Mouse (Mus musculus) hindbrain, postnatal 0 days (tissue): Measurements from ENCODE around the gene Kank2. TPM values are rescaled to one million over a fixed set of nuclear protein-coding genes. Genes with fewer than 3 reads are reported as not detected.
A peak's percentile ranks its signal among the peaks of the same experiment; 100 is the strongest.

Experiments used
- ATAC-seq: fragments of 200-750 bp; cut with Nextera tagmentation; 2 replicates; pipeline ENCODE4 v1.8.0; 2017; ENCODE audit warnings: mild to moderate bottlenecking, moderate TSS enrichment, moderate library complexity
- DNase-seq: peaks from one replicate; pipeline ENCODE4 v3.0.0-alpha.2; 2015; ENCODE audit warnings: low spot score
- H3K27ac ChIP-seq: fragments of 300-500 bp; sonication (generic); 2 replicates; pipeline ENCODE4 v1.5.1; 2014; ENCODE audit warnings: mild to moderate bottlenecking
- H3K27me3 ChIP-seq: fragments of 300-500 bp; sonication (generic); 2 replicates; pipeline ENCODE4 v1.6.1; 2014; ENCODE audit warnings: low read length, mixed read lengths; ENCODE audit not compliant: insufficient read depth
- H3K36me3 ChIP-seq: fragments of 300-500 bp; sonication (generic); 2 replicates; pipeline ENCODE4 v1.6.1; 2014; ENCODE audit warnings: low read length, mixed read lengths; ENCODE audit not compliant: insufficient read depth
- H3K4me1 ChIP-seq: fragments of 300-500 bp; sonication (generic); 2 replicates; pipeline ENCODE4 v1.6.1; 2014; ENCODE audit warnings: antibody characterized with exemption, low read length, mixed read lengths; ENCODE audit not compliant: insufficient read depth
- H3K4me2 ChIP-seq: fragments of 300-500 bp; sonication (generic); 2 replicates; pipeline ENCODE4 v1.6.1; 2014; ENCODE audit warnings: low read depth, mild to moderate bottlenecking, low read length, moderate library complexity, mixed read lengths
- H3K4me3 ChIP-seq: fragments of 300-500 bp; sonication (generic); 2 replicates; pipeline ENCODE4 v1.5.1; 2014; ENCODE audit warnings: low read length
- H3K9ac ChIP-seq: fragments of 300-500 bp; sonication (generic); replicated peaks from 2 replicates; pipeline ENCODE4 v1.6.1; 2014; ENCODE audit warnings: mild to moderate bottlenecking, low read length, moderate library complexity, mixed read lengths
- H3K9me3 ChIP-seq: fragments of 300-500 bp; sonication (generic); 2 replicates; pipeline ENCODE4 v1.6.1; 2016; ENCODE audit warnings: low read length, mixed read lengths
- CTCF ChIP-seq: IDR thresholded peaks from 2 replicates; pipeline ENCODE4 v1.5.1; 2016; ENCODE audit warnings: antibody characterized with exemption, control low read depth, low read depth
- WGBS: fragments of 180-500 bp; shearing (Covaris S2); extraction: QIAGEN DNeasy Blood & Tissue Kit; methylation state at CpG from one replicate; pipeline ENCODE4 v1.1.7; 2014; 5-methylcytosine and 5-hydroxymethylcytosine counted together
- polyA plus RNA-seq: library from polyadenylated mRNA; unstranded; fragments of >200 nt; fragmentation: Nextera tagmentation; extraction: Ambion mirVana; gene quantifications from 2 replicates; pipeline ENCODE4 v1.2.1, GENCODE M21; 2015
- total RNA-seq: library from RNA; depleted of rRNA; stranded (reverse); fragments of >200 nt; gene quantifications from 2 replicates; pipeline ENCODE4 v1.2.3, GENCODE M21; 2014

The Kank2 gene
- total and polyA plus RNA-seq, 2 experiments from 2014 or later, result 3.1 to 19.1 TPM

GRCm38 (mm10) chr9:21830461-21830850, 31.9 kb upstream of the Kank2 start:
- WGBS, result 71% methylated on average over 5 of the region's 5 CpGs
- no peak for TF ChIP-seq CTCF
- no peak overlapping the region for H3K4me2 ChIP-seq
- H3K9ac ChIP-seq, result no peak overlapping the region
- no peak overlapping the region for H3K27ac ChIP-seq
- H3K36me3 ChIP-seq, result no peaks in the 10 kb centered on the region
- H3K4me3 ChIP-seq, result no peak overlapping the region
- no peak for DNase-seq
- no peak for ATAC-seq
- no peaks in the 10 kb centered on the region for H3K27me3 ChIP-seq
- no peaks in the 10 kb centered on the region for H3K9me3 ChIP-seq
- no peaks in the 10 kb centered on the region for H3K4me1 ChIP-seq

DNA sequence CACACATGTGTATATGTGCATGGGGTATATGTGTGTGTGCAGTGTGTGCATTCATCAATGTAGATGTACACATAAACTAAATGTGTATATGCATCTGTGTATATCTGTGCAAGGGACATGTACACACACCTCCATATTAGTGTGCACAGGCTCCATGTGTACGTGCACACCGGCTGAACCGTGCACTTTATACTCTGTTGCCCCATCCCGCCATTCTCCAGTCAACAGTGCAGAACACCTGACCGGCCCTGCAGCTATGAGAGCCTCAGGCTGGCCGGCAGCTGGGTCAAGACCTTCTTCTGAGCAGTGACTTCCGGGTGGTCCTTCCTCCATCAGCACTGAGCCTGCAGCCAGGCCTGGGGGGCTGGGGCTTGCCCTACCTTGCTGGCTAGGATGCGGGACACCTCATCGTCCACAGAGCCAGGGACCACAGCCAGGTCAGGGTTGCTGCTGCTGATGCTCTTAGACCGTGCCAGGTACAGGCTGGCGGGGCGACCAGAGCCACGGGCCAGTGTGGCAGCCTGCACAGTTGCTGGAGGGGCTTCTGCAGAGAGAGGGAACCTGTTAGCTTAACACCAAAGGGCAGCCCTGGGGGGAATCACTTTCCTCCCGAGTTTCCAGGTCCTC, 31.4 kb upstream of the Kank2 start:
- Histone ChIP-seq H3K9ac (no peak overlapping the region), H3K4me2 (no peak overlapping the region), H3K4me3 (no peak overlapping the region), H3K27me3 (no peaks in the 10 kb centered on the region), H3K9me3 (no peaks in the 10 kb centered on the region), H3K4me1 (no peaks in the 10 kb centered on the region), H3K27ac (no peak overlapping the region), H3K36me3 (no peaks in the 10 kb centered on the region)
- no peak for TF ChIP-seq CTCF
- 82% methylated on average over 14 of the region's 14 CpGs for WGBS
- DNase-seq (no peak), ATAC-seq (no peak)

DNA sequence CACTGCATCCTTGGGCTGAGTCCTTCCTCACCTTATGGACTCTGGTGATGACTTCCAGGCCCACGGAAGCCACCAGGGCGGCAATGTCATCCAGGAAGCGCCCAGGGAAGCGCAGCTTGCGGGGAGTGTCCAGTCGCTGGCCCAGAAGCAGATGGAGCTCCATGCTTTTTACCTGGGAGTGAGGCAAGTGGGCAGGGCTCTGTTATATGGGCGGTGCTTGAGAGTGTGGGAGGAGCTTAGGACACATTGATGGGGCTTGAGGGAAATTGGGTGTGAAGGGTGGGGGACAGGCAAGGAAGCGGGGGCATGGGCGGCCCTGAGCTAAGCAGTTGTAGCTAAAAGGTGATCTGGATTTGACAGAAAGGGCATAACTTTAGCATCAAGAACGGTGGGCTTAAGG, 25.8 kb upstream of the Kank2 start:
- H3K9ac ChIP-seq, result no peak overlapping the region
- TF ChIP-seq CTCF, result no peak
- no peaks in the 10 kb centered on the region for H3K27me3 ChIP-seq
- H3K4me3 ChIP-seq, result no peak overlapping the region
- WGBS, result 72% methylated on average over 10 of the region's 10 CpGs
- H3K36me3 ChIP-seq, result no peaks in the 10 kb centered on the region
- H3K27ac ChIP-seq, result no peak overlapping the region
- DNase-seq (no peak), ATAC-seq (no peak)
- H3K9me3 ChIP-seq, result no peaks in the 10 kb centered on the region
- no peak overlapping the region for H3K4me2 ChIP-seq
- no peaks in the 10 kb centered on the region for H3K4me1 ChIP-seq

- Histone ChIP-seq H3K27me3 (no peaks in the 10 kb centered on the region), H3K4me2 (no peak overlapping the region), H3K27ac (no peak overlapping the region), H3K4me3 (no peak overlapping the region), H3K9ac (no peak overlapping the region), H3K36me3 (no peaks in the 10 kb centered on the region), H3K9me3 (no peaks in the 10 kb centered on the region), H3K4me1 (no peaks in the 10 kb centered on the region)
- WGBS, result 60% methylated on average over 4 of the region's 4 CpGs
- TF ChIP-seq CTCF, result no peak
- DNase-seq, result no peak
- ATAC-seq, result no peak
Measured at GRCm38 (mm10) chr9:21823957-21824356, 25.4 kb upstream of the Kank2 start.

GRCm38 (mm10) chr9:21822686-21823085, 24.1 kb upstream of the Kank2 start:
- H3K4me3 ChIP-seq, result no peak overlapping the region
- H3K4me2 ChIP-seq, result no peak overlapping the region
- H3K27ac ChIP-seq, result no peak overlapping the region
- H3K36me3 ChIP-seq, result no peaks in the 10 kb centered on the region
- TF ChIP-seq CTCF, result no peak
- no peaks in the 10 kb centered on the region for H3K27me3 ChIP-seq
- H3K9me3 ChIP-seq, result no peaks in the 10 kb centered on the region
- DNase-seq (no peak), ATAC-seq (no peak)
- H3K9ac ChIP-seq, result no peak overlapping the region
- no peaks in the 10 kb centered on the region for H3K4me1 ChIP-seq
- WGBS, result 76% methylated on average over 6 of the region's 6 CpGs

DNA sequence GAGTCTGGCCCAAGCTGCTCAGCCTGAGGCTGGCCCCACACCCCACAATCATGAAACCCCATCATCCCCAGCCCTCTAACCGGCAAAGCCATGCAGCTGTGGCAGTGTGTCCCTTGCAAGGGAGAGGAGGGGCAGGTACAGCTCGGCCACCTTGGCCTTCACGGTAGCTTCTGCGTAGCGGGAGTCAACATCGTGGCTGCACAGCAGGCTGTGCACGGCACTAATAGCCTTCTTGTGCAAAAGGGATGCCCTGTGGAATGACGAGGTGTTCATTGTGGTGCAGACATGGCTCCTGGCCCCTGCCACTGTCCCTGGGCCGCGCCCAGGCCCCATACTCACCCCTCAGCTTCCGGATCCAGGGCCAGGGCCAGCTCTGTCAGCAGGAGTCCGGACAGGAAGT, 21.6 kb upstream of the Kank2 start:
- DNase-seq, result no peak
- no peak for TF ChIP-seq CTCF

GRCm38 (mm10) chr9:21819181-21819729, 20.7 kb upstream of the Kank2 start:
- Histone ChIP-seq H3K36me3 (no peaks in the 10 kb centered on the region), H3K9ac (no peak overlapping the region), H3K9me3 (no peaks in the 10 kb centered on the region), H3K4me2 (no peak overlapping the region), H3K4me3 (no peak overlapping the region), H3K27ac (no peak overlapping the region), H3K27me3 (no peaks in the 10 kb centered on the region), H3K4me1 (no peaks in the 10 kb centered on the region)
- WGBS, result 83% methylated on average over 2 of the region's 2 CpGs
- ATAC-seq, result no peak
- TF ChIP-seq CTCF, result no peak
- peak; percentile 25 for DNase-seq

More for the DNA sequence above, 21.6 kb upstream of the Kank2 start:
- no peak for ATAC-seq
- no peaks in the 10 kb centered on the region for H3K36me3 ChIP-seq
- H3K27me3 ChIP-seq, result no peaks in the 10 kb centered on the region
- no peak overlapping the region for H3K27ac ChIP-seq
- no peak overlapping the region for H3K4me3 ChIP-seq
- WGBS, result 87% methylated on average over 12 of the region's 12 CpGs
- H3K4me1 ChIP-seq, result no peaks in the 10 kb centered on the region
- H3K9me3 ChIP-seq, result no peaks in the 10 kb centered on the region
- H3K4me2 ChIP-seq, result no peak overlapping the region
- H3K9ac ChIP-seq, result no peak overlapping the region
